Mouse (Mus musculus) cerebellum, postnatal 10 days (tissue): ENCODE data around the gene Eef2kmt.
"Not testable (repeated sequence)": the region's sequence is repeated elsewhere in the genome, so short reads cannot be mapped to it uniquely, and the experiment has no call there.

Experiments
- DNase-seq, 2 experiments: peaks; one replicate each; pipeline ENCODE4 v3.0.0; 2021; ENCODE audit warnings: mixed read lengths in 2 of 2

Gene Eef2kmt

GRCm38 (mm10) chr16:5255779-5256496 lies at the start of gene Eef2kmt:
Gene Eef2kmt, minus strand, starts transcription at chr16:5255983.
- peak; percentile 98 to 99 for DNase-seq

GRCm38 (mm10) chr16:5295238-5295637 lies 39.5 kb upstream of the Eef2kmt start:
- no peak for DNase-seq

- no peak for DNase-seq
These were observed 29.6 kb upstream of the Eef2kmt start for GRCm38 (mm10) chr16:5285376-5285775.

DNA sequence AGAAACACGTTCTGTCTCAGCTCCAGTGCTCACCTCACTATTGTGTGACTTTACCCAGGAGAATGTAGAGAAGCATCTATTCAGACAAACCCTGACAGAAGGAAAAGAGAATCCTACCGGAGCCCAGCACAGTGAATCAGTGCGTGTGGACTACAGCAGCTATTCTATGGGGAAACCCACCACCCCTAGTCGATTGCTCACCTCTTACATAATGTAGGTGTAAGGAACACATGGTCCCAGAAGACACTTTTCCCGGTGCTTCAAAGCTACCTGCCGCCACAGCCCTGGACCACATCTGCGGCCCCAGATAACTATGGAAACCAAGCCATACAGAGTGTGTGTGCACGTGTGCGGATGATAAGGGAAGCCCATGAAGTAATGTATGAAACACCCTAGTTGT lies 26.9 kb upstream of the Eef2kmt start:
- no peak for DNase-seq

DNA sequence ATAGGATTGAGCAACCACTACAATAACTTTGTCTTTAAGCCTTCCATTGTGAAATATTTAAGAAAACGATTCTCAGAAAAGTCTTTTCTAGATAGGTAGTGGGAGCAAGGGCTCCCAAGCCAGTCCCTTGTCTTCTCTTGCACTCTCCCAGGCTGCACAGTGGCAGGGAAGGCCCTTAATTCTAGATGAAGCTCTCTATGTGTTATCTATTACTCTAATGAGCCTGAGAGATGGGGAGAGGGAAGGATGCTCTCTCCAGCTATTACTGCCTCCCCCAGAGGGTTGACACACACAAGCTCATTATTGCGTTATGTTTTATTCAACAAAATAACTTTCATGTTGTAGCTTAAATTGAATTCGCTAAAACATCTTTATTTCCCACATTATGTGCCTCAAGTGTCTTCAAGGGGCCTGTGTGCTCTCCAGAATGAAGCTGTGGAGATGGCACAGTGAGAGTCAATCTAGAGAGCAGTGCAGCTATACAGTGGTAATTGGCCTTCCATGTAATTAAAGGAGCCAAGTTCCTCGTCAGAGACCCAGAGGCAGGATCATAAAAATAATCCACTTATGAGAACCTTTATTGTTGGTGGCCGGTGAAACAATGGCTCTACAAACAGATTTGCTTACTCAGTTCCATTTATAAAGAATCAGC lies 23.9 kb upstream of the Eef2kmt start:
- DNase-seq = no peak

DNA sequence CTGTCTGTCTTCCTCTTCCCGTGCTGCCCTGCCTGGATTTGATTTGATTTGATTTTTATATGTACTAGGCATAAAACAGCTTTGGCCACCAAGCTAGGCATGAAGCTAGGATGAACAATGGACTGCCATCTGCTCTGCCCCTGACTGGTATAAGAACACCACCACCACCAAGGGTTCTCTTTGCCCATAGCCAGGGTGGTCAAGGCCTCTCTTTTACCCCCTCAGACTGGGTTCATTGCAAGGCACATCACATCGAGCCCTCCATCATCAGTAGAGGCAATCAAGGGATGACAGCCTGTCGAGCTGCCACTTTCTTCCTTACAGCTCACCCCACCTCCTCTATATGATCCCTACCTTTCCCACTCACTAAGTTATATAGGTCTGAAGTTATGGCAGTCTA lies 16.6 kb upstream of the Eef2kmt start:
- no peak for DNase-seq

DNA sequence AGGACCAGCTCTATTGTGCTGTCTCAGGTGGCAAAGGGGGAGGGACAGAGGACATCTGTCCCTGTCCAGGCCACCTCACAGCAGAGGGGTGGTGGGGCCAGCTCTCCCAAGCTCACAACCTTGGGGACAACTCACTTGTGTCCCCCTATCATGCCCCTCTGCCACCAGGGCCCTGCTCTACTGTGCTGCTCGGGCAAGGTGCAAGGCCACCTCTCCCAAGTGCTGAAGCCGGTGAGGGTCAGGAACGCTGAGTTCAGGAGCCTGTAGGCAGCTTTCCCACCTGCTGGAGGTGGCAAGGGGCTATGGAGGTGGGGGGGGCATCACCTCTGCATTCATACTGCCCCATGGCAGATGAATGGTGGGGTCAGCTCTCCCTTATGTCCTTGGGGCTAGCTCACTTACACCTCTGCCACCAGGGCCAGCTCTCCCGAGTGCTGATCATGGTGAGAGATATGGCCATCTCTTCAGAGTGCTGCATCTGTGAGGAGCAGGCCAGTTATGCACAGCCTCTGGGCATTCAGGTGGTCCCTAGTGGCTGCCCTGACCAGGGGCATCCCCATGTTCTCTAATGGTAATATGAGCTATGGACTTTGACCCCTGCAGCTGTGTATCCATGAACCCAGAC lies 15.7 kb upstream of the Eef2kmt start:
- DNase-seq = no peak

- no peak for DNase-seq
These were observed 8.1 kb upstream of the Eef2kmt start for GRCm38 (mm10) chr16:5263926-5264325.

- no peak for DNase-seq
These were observed 7.4 kb upstream of the Eef2kmt start for GRCm38 (mm10) chr16:5263156-5263555.

DNA sequence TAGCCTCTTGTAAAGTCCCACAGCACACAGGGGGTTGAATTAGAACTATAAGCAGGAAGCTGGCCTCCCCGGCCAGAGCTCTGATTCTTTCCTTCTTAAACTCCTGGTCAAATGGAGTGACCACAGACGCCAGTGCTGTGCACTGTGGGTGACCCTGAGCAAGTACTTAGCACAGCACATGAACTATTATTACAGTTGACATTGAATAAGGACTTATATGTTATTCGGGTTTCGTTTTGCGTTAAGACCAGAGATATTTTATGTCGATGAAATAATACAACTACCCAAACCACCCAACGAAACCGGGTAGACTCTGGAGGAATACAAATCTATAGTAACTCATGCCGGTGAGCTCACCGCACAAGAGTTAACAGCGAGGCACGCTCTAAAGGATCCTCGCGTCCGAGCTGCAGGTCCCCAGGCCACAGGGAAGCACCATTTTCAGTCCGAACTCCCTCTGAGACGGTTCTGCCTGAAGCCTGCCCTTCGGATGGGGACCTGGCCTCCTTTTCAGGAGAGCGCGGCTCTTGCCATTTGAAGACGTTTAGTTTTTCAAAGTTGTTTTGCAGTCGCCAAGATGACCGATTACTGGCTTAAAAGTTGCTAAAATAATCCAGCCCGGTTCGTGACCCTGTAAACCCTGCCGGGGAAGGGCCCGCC lies 572 bp downstream of the Eef2kmt start:
- peak in 1 of 2 experiments; percentile 16 for DNase-seq

GRCm38 (mm10) chr16:5254346-5255025 lies 1.3 kb downstream of the Eef2kmt start:
- DNase-seq = peak; percentile 70 to 71

- DNase-seq = no peak
These were observed 3.5 kb downstream of the Eef2kmt start for GRCm38 (mm10) chr16:5252260-5252659.

- no peak for DNase-seq
These were observed 4.9 kb downstream of the Eef2kmt start for GRCm38 (mm10) chr16:5250891-5251290.

DNA sequence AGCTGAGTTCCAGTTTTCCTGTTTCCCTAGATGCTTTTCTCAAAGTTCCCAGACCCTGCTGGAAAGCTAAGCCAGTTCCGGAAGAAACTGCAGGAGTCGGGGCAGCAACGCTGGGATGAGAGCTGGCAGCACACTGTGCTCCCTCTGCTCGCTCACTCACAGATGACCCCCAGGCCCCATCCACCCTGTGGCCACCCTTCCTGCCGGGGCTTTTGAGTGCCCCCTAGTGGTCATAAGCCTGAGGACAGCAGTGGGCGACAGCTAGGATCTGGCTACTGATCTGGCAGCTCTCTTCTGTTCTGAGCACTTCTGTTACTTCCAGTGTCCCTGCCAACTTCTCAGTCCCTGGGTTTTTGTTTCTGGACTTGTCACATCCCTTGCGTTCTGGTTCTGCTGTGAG lies 11.4 kb downstream of the Eef2kmt start:
- DNase-seq = peak; percentile 80

GRCm38 (mm10) chr16:5242882-5243281 lies 12.9 kb downstream of the Eef2kmt start:
- no peak for DNase-seq

- DNase-seq = no peak
These were observed 13.4 kb downstream of the Eef2kmt start for GRCm38 (mm10) chr16:5242355-5242754.

DNA sequence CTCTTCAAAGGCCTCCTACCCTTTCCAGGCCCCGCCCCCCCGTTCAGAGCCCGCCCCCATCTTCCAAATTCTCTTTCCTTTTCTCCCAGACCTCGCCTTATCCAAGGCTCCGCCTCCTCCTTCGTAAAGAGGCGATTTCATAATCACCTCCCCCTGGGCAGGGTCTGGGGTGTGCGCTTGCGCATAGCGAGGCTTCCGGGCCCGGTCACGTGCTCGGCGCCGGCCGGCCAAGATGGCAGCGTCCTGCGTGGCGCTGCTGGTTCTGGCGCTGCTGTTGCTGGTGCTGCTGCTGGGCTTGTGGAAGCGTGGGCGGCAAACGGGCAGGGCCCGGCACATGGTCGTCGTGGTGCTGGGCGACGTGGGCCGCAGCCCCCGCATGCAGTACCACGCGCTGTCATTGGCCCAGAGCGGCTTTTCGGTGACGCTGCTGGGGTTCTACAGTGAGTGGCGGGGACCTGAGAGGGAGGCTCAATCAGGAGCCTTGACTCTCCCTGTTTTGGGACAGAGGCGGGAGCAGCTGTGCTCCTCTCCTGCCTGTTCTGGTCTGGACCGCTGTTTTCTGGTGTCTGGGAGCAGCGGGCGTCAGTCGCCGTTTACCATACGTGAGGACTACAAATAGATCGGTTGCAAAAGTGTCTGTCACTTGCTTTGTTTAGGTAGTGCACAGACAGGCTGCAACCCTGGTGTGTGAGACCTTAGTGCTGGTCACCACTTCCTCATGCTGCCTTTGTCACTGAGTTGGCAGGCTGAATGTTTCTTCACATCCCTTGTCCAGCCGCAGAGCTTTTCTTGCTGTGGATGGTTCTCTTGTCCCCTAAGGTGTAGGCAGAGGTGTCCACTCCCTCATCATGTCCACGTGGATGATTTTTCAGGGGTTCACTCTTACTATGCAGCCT lies 22.1 kb downstream of the Eef2kmt start, which contains the start of gene Alg1:
Gene Alg1, plus strand, starts transcription at position 204 of the 896 bp plus-strand sequence.
- DNase-seq = peak; percentile 97 to 98

GRCm38 (mm10) chr16:5232982-5233381 lies 22.8 kb downstream of the Eef2kmt start:
- DNase-seq = no peak

GRCm38 (mm10) chr16:5228103-5228502 lies 27.7 kb downstream of the Eef2kmt start:
- not testable (repeated sequence) for DNase-seq

GRCm38 (mm10) chr16:5227501-5227900 lies 28.3 kb downstream of the Eef2kmt start:
- not testable (repeated sequence) for DNase-seq

- not testable (repeated sequence) for DNase-seq
These were observed 29.2 kb downstream of the Eef2kmt start for GRCm38 (mm10) chr16:5226534-5226933.

GRCm38 (mm10) chr16:5222140-5222539 lies 33.6 kb downstream of the Eef2kmt start, which contains the start of gene AU021092:
Gene AU021092, minus strand, starts transcription at chr16:5222299.
- no peak for DNase-seq
